Mouse (Mus musculus) ES-E14 (cell line): ENCODE measurements around the gene Rps6kc1. TPM values are rescaled to one million over a fixed set of nuclear protein-coding genes. Genes with fewer than 3 reads are reported as not detected.

Source experiments
- DNase-seq: peaks from one replicate; pipeline ENCODE4 v3.0.0-alpha.2; 2013; ENCODE audit warnings: low read depth, low spot score
- H3K27ac ChIP-seq: 2 replicates; pipeline ENCODE4 v1.5.1; 2012; ENCODE audit warnings: low read depth, mild to moderate bottlenecking, low read length, moderate library complexity, mixed read lengths; ENCODE audit not compliant: poor library complexity, insufficient read depth, severe bottlenecking
- H3K36me3 ChIP-seq: 2 replicates; pipeline ENCODE4 v1.6.1; 2012; ENCODE audit warnings: mild to moderate bottlenecking, low read length, moderate library complexity, mixed read lengths; ENCODE audit not compliant: control insufficient read depth, poor library complexity, insufficient read depth, severe bottlenecking
- H3K4me1 ChIP-seq, 2 experiments: fragments of 150-350 bp in 1 of 2; sonication (generic) in 1 of 2; 2 replicates each; pipeline ENCODE4 v1.6.1; 2012; ENCODE audit warnings: low read length in 2 of 2, mild to moderate bottlenecking in 1 of 2, mixed read lengths in 1 of 2; ENCODE audit not compliant: control insufficient read depth in 2 of 2, insufficient read depth in 2 of 2, poor library complexity in 1 of 2
- H3K4me3 ChIP-seq, 2 experiments: fragments of 150-350 bp in 1 of 2; sonication (generic) in 1 of 2; 2 replicates each; pipeline ENCODE4 v1.5.1; 2012; ENCODE audit warnings: low read length in 2 of 2, low read depth in 1 of 2, mild to moderate bottlenecking in 1 of 2, mixed read lengths in 1 of 2; ENCODE audit not compliant: insufficient read depth in 1 of 2, poor library complexity in 1 of 2, severe bottlenecking in 1 of 2
- H3K9ac ChIP-seq: 2 replicates; pipeline ENCODE4 v1.6.1; 2012; ENCODE audit warnings: low read depth, mild to moderate bottlenecking, low read length, mixed read lengths; ENCODE audit not compliant: poor library complexity, insufficient read depth, severe bottlenecking
- H3K9me3 ChIP-seq: fragments of 150-350 bp; sonication (generic); 2 replicates; pipeline ENCODE4 v1.6.1; 2012; ENCODE audit warnings: low read depth, mild to moderate bottlenecking, low read length; ENCODE audit not compliant: control insufficient read depth, insufficient read depth
- CHD2 ChIP-seq: IDR thresholded peaks from 2 replicates; pipeline ENCODE4 v1.6.1; 2014; ENCODE audit warnings: mild to moderate bottlenecking, low read depth, low read length, inconsistent platforms
- HCFC1 ChIP-seq: IDR thresholded peaks from 2 replicates; pipeline ENCODE4 v1.6.1; 2012; ENCODE audit warnings: low read length, inconsistent platforms, borderline replicate concordance; ENCODE audit not compliant: insufficient read depth
- MAFK ChIP-seq: IDR thresholded peaks from 2 replicates; pipeline ENCODE4 v1.6.1; 2014; ENCODE audit warnings: mild to moderate bottlenecking, low read depth, low read length, inconsistent platforms; ENCODE audit not compliant: insufficient read depth
- ZC3H11A ChIP-seq: IDR thresholded peaks from 2 replicates; pipeline ENCODE4 v1.6.1; 2012; ENCODE audit warnings: low read depth, mild to moderate bottlenecking, inconsistent platforms, low read length, borderline replicate concordance
- ZNF384 ChIP-seq: IDR thresholded peaks from 2 replicates; pipeline ENCODE4 v1.6.1; 2012; ENCODE audit warnings: low read depth, low read length, inconsistent platforms
- in situ Hi-C, 2 experiments: fragments of 600-800 bp; cut with MboI; formaldehyde crosslinking; loops; one replicate each; pipeline ENCODE4 v1.15.1; 2025; ENCODE audit warnings: low sequenced_read_pairs in 2 of 2, inconsistent platforms in 1 of 2; ENCODE audit not compliant: unreplicated experiment in 2 of 2
- total RNA-seq: library from RNA; depleted of rRNA; stranded (reverse); fragments of 300-350 nt; gene quantifications from 2 replicates; pipeline ENCODE4 v1.2.3, GENCODE M21; 2012

Gene Rps6kc1
- total RNA-seq, 1 experiment: 19.3 TPM

GRCm38 (mm10) chr1:190682021-190682926, 229.3 kb downstream of the Rps6kc1 start:
- DNase-seq: no peak

GRCm38 (mm10) chr1:190675455-190675854, 236.1 kb downstream of the Rps6kc1 start:
- H3K4me1 ChIP-seq: no peaks in the 10 kb centered on the region
- no peaks in the 10 kb centered on the region for H3K9me3 ChIP-seq
- no peak overlapping the region for H3K4me3 ChIP-seq
- TF ChIP-seq ZNF384: no peak
- no peak for TF ChIP-seq HCFC1
- TF ChIP-seq CHD2: no peak
- TF ChIP-seq MAFK: no peak
- TF ChIP-seq ZC3H11A: no peak
- no peak for DNase-seq
- H3K9ac ChIP-seq: no peak overlapping the region
- no peak overlapping the region for H3K27ac ChIP-seq
- in situ Hi-C loops: no loop called here
- H3K36me3 ChIP-seq: no peaks in the 10 kb centered on the region

More at GRCm38 (mm10) chr1:190682021-190682926, 229.3 kb downstream of the Rps6kc1 start:
- in situ Hi-C loops: no loop called here
- Histone ChIP-seq H3K4me3 (no peak overlapping the region), H3K9me3 (no peaks in the 10 kb centered on the region), H3K9ac (no peak overlapping the region), H3K27ac (no peak overlapping the region), H3K36me3 (no peaks in the 10 kb centered on the region), H3K4me1 (no peaks in the 10 kb centered on the region)
- TF ChIP-seq ZNF384 (no peak), HCFC1 (no peak), ZC3H11A (no peak), MAFK (no peak), CHD2 (no peak)

- no peak for DNase-seq
- in situ Hi-C loops: no loop called here
- H3K27ac ChIP-seq: no peak overlapping the region
- no peaks in the 10 kb centered on the region for H3K9me3 ChIP-seq
- no peaks in the 10 kb centered on the region for H3K4me1 ChIP-seq
- no peak for TF ChIP-seq CHD2
- no peak for TF ChIP-seq ZNF384
- no peak for TF ChIP-seq ZC3H11A
- TF ChIP-seq MAFK: no peak
- no peak for TF ChIP-seq HCFC1
- no peaks in the 10 kb centered on the region for H3K36me3 ChIP-seq
- H3K4me3 ChIP-seq: no peak overlapping the region
- H3K9ac ChIP-seq: no peak overlapping the region
Observed at GRCm38 (mm10) chr1:190669099-190669498, 242.5 kb downstream of the Rps6kc1 start.

- H3K4me3 ChIP-seq: no peak overlapping the region
- no peak overlapping the region for H3K27ac ChIP-seq
- DNase-seq: no peak
- H3K36me3 ChIP-seq: no peaks in the 10 kb centered on the region
- in situ Hi-C loops: no loop called here
- H3K9ac ChIP-seq: no peak overlapping the region
- no peaks in the 10 kb centered on the region for H3K9me3 ChIP-seq
- TF ChIP-seq ZC3H11A: no peak
- H3K4me1 ChIP-seq: no peaks in the 10 kb centered on the region
Observed at GRCm38 (mm10) chr1:190667821-190668220, 243.7 kb downstream of the Rps6kc1 start.

GRCm38 (mm10) chr1:190667326-190667725, 244.2 kb downstream of the Rps6kc1 start:
- Histone ChIP-seq H3K4me1 (no peaks in the 10 kb centered on the region), H3K36me3 (no peaks in the 10 kb centered on the region), H3K27ac (no peak overlapping the region), H3K9ac (no peak overlapping the region), H3K9me3 (no peaks in the 10 kb centered on the region), H3K4me3 (no peak overlapping the region)
- no peak for DNase-seq
- TF ChIP-seq ZC3H11A: no peak
- TF ChIP-seq CHD2: no peak
- no peak for TF ChIP-seq MAFK
- no peak for TF ChIP-seq HCFC1
- no peak for TF ChIP-seq ZNF384
- in situ Hi-C loops: no loop called here
